Mouse (Mus musculus) 3T3-L1 (cell line): ENCODE measurements around the gene Itga3.

ENCODE experiments used
- DNase-seq: peaks from one replicate; pipeline ENCODE4 v3.0.0-alpha.2; 2015; ENCODE audit warnings: low read depth, low spot score

Itga3 gene

GRCm38 (mm10) chr11:95006038-95006437 is 70.6 kb downstream of the Itga3 start:
- DNase-seq = no peak

- DNase-seq = no peak
These were observed 71.7 kb downstream of the Itga3 start for GRCm38 (mm10) chr11:95004937-95005198.

- peak; percentile 81 for DNase-seq
These were observed 72.3 kb downstream of the Itga3 start for GRCm38 (mm10) chr11:95004136-95004936.

GRCm38 (mm10) chr11:95002705-95003104 is 73.9 kb downstream of the Itga3 start:
- no peak for DNase-seq

- DNase-seq = no peak
These were observed 74.8 kb downstream of the Itga3 start for GRCm38 (mm10) chr11:95001584-95002347.

- DNase-seq = peak; percentile 81
These were observed 75.5 kb downstream of the Itga3 start for GRCm38 (mm10) chr11:95001058-95001457.

- no peak for DNase-seq
These were observed 76.1 kb downstream of the Itga3 start for GRCm38 (mm10) chr11:95000548-95000947.

GRCm38 (mm10) chr11:95000128-95000527 is 76.5 kb downstream of the Itga3 start:
- DNase-seq = no peak

- no peak for DNase-seq
These were observed 78.5 kb downstream of the Itga3 start for GRCm38 (mm10) chr11:94998041-94998531.

- DNase-seq = peak; percentile 26
These were observed 79.0 kb downstream of the Itga3 start for GRCm38 (mm10) chr11:94997596-94997995.

GRCm38 (mm10) chr11:94996984-94997383 is 79.6 kb downstream of the Itga3 start:
- no peak for DNase-seq

- no peak for DNase-seq
These were observed 80.5 kb downstream of the Itga3 start for GRCm38 (mm10) chr11:94996101-94996500.

GRCm38 (mm10) chr11:94994947-94995772 is 81.4 kb downstream of the Itga3 start:
- no peak for DNase-seq
